Mouse (Mus musculus): ENCODE results near the gene Prpf4. TPM values are rescaled to one million over a fixed set of nuclear protein-coding genes. Genes with fewer than 3 reads are reported as not detected.

The Prpf4 gene
- total RNA-seq, 1 experiment from 2014 or later, result 10.7 TPM

GRCm38 (mm10) chr4:62383752-62384151, 24.8 kb upstream of the Prpf4 start:
- no peak for ATAC-seq (replicated peaks; ENCODE audit: insufficient number of reproducible peaks, low FRiP score, low TSS enrichment, poor library complexity, severe bottlenecking)

GRCm38 (mm10) chr4:62384159-62384558, 24.4 kb upstream of the Prpf4 start:
- ATAC-seq (replicated peaks; ENCODE audit: insufficient number of reproducible peaks, low FRiP score, low TSS enrichment, poor library complexity, severe bottlenecking), result no peak

- no peak for ATAC-seq (replicated peaks; ENCODE audit: insufficient number of reproducible peaks, low FRiP score, low TSS enrichment, poor library complexity, severe bottlenecking)
These were observed 23.2 kb upstream of the Prpf4 start for GRCm38 (mm10) chr4:62385439-62385838.

GRCm38 (mm10) chr4:62389592-62390512, 18.7 kb upstream of the Prpf4 start:
- ATAC-seq (replicated peaks; ENCODE audit: insufficient number of reproducible peaks, low FRiP score, low TSS enrichment, poor library complexity, severe bottlenecking), result no peak

GRCm38 (mm10) chr4:62391892-62392291, 16.7 kb upstream of the Prpf4 start:
- ATAC-seq (replicated peaks; ENCODE audit: insufficient number of reproducible peaks, low FRiP score, low TSS enrichment, poor library complexity, severe bottlenecking), result peak; percentile 56

GRCm38 (mm10) chr4:62393459-62393858, 15.1 kb upstream of the Prpf4 start:
- ATAC-seq (replicated peaks; ENCODE audit: insufficient number of reproducible peaks, low FRiP score, low TSS enrichment, poor library complexity, severe bottlenecking), result no peak

GRCm38 (mm10) chr4:62395806-62396205, 12.8 kb upstream of the Prpf4 start:
- no peak for ATAC-seq (replicated peaks; ENCODE audit: insufficient number of reproducible peaks, low FRiP score, low TSS enrichment, poor library complexity, severe bottlenecking)

- ATAC-seq (replicated peaks; ENCODE audit: insufficient number of reproducible peaks, low FRiP score, low TSS enrichment, poor library complexity, severe bottlenecking), result no peak
These were observed 10.8 kb upstream of the Prpf4 start for GRCm38 (mm10) chr4:62397616-62398365.

- no peak for ATAC-seq (replicated peaks; ENCODE audit: insufficient number of reproducible peaks, low FRiP score, low TSS enrichment, poor library complexity, severe bottlenecking)
These were observed 9.6 kb upstream of the Prpf4 start for GRCm38 (mm10) chr4:62398956-62399355.

- no peak for ATAC-seq (replicated peaks; ENCODE audit: insufficient number of reproducible peaks, low FRiP score, low TSS enrichment, poor library complexity, severe bottlenecking)
These were observed 2.5 kb upstream of the Prpf4 start for GRCm38 (mm10) chr4:62406133-62406532.

GRCm38 (mm10) chr4:62407730-62408582, 641 bp upstream of the Prpf4 start:
- ATAC-seq (replicated peaks; ENCODE audit: insufficient number of reproducible peaks, low FRiP score, low TSS enrichment, poor library complexity, severe bottlenecking), result no peak; the same call in 1 of the 2 replicates

GRCm38 (mm10) chr4:62409615-62410014, 1.0 kb downstream of the Prpf4 start:
- ATAC-seq (replicated peaks; ENCODE audit: insufficient number of reproducible peaks, low FRiP score, low TSS enrichment, poor library complexity, severe bottlenecking), result no peak

- no peak for ATAC-seq (replicated peaks; ENCODE audit: insufficient number of reproducible peaks, low FRiP score, low TSS enrichment, poor library complexity, severe bottlenecking)
These were observed 1.7 kb downstream of the Prpf4 start for GRCm38 (mm10) chr4:62410325-62410724.

GRCm38 (mm10) chr4:62411606-62412005, 3.0 kb downstream of the Prpf4 start:
- ATAC-seq (replicated peaks; ENCODE audit: insufficient number of reproducible peaks, low FRiP score, low TSS enrichment, poor library complexity, severe bottlenecking), result no peak

- ATAC-seq (replicated peaks; ENCODE audit: insufficient number of reproducible peaks, low FRiP score, low TSS enrichment, poor library complexity, severe bottlenecking), result no peak
These were observed 9.9 kb downstream of the Prpf4 start for GRCm38 (mm10) chr4:62418448-62418847.

- no peak for ATAC-seq (replicated peaks; ENCODE audit: insufficient number of reproducible peaks, low FRiP score, low TSS enrichment, poor library complexity, severe bottlenecking)
These were observed 10.5 kb downstream of the Prpf4 start for GRCm38 (mm10) chr4:62419091-62419490.

GRCm38 (mm10) chr4:62425891-62426290, 17.3 kb downstream of the Prpf4 start:
- no peak for ATAC-seq (replicated peaks; ENCODE audit: insufficient number of reproducible peaks, low FRiP score, low TSS enrichment, poor library complexity, severe bottlenecking)

GRCm38 (mm10) chr4:62427978-62428758, 19.6 kb downstream of the Prpf4 start:
- ATAC-seq (replicated peaks; ENCODE audit: insufficient number of reproducible peaks, low FRiP score, low TSS enrichment, poor library complexity, severe bottlenecking), result no peak; the same call in 1 of the 2 replicates
